Mouse (Mus musculus) midbrain, embryonic 15.5 days (tissue): ENCODE results near the gene Acss2. TPM values are rescaled to one million over a fixed set of nuclear protein-coding genes. Genes with fewer than 3 reads are reported as not detected.
"Not testable (repeated sequence)": the region's sequence is repeated elsewhere in the genome, so short reads cannot be mapped to it uniquely, and the experiment has no call there.

Experiments used
- ATAC-seq: fragments of 200-750 bp; cut with Nextera tagmentation; replicated peaks from 2 replicates; pipeline ENCODE4 v1.8.0; 2017; ENCODE audit warnings: moderate TSS enrichment
- H3K27ac ChIP-seq: fragments of 300-500 bp; sonication (generic); 2 replicates; pipeline ENCODE4 v1.5.1; 2015; ENCODE audit warnings: mild to moderate bottlenecking, inconsistent platforms
- H3K27me3 ChIP-seq: fragments of 300-500 bp; sonication (generic); replicated peaks from 2 replicates; pipeline ENCODE4 v1.6.1; 2015; ENCODE audit warnings: inconsistent platforms
- H3K36me3 ChIP-seq: fragments of 300-500 bp; sonication (generic); replicated peaks from 2 replicates; pipeline ENCODE4 v1.6.1; 2015; ENCODE audit warnings: inconsistent platforms
- H3K4me1 ChIP-seq: fragments of 300-500 bp; sonication (generic); 2 replicates; pipeline ENCODE4 v1.6.1; 2015; ENCODE audit warnings: inconsistent platforms
- H3K4me2 ChIP-seq: fragments of 300-500 bp; sonication (generic); 2 replicates; pipeline ENCODE4 v1.6.1; 2015; ENCODE audit warnings: inconsistent platforms, mild to moderate bottlenecking, moderate library complexity
- H3K4me3 ChIP-seq: fragments of 300-500 bp; sonication (generic); 2 replicates; pipeline ENCODE4 v1.5.1; 2015; ENCODE audit warnings: mild to moderate bottlenecking, inconsistent platforms
- H3K9ac ChIP-seq: fragments of 300-500 bp; sonication (generic); 2 replicates; pipeline ENCODE4 v1.6.1; 2015; ENCODE audit warnings: mild to moderate bottlenecking, inconsistent platforms
- H3K9me3 ChIP-seq: fragments of 300-500 bp; sonication (generic); 2 replicates; pipeline ENCODE4 v1.6.1; 2016; ENCODE audit warnings: inconsistent platforms
- WGBS: fragments of 180-500 bp; shearing (Covaris S2); methylation state at CpG from one replicate; pipeline ENCODE4 v1.1.7; 2015; ENCODE audit warnings: mixed read lengths; 5-methylcytosine and 5-hydroxymethylcytosine counted together
- polyA plus RNA-seq: library from polyadenylated mRNA; unstranded; fragments of >200 nt; fragmentation: Nextera tagmentation; extraction: Ambion mirVana; gene quantifications from 2 replicates; pipeline ENCODE4 v1.2.1, GENCODE M21; 2015

Gene Acss2
- polyA plus RNA-seq, 1 experiment from 2014 or later, result 28.0 TPM

- peak overlapping the region; percentile 58 for H3K4me3 ChIP-seq
- H3K27ac ChIP-seq, result peak overlapping the region; percentile 80; the same call in 1 of the 2 replicates
- peak overlapping the region; percentile 68 for H3K4me2 ChIP-seq
- H3K36me3 ChIP-seq, result no peaks in the 10 kb centered on the region
- WGBS, result 61% methylated on average over 5 of the region's 5 CpGs
- peak overlapping the region; percentile 79 for H3K9ac ChIP-seq
- H3K27me3 ChIP-seq, result no peaks in the 10 kb centered on the region
- H3K4me1 ChIP-seq, result peaks cover 37% of the 10 kb centered on the region
- ATAC-seq, result no peak
- H3K9me3 ChIP-seq, result no peaks in the 10 kb centered on the region
Observed at GRCm38 (mm10) chr2:155513543-155513942, 4.2 kb upstream of the Acss2 start.

GRCm38 (mm10) chr2:155514666-155515065 is 3.1 kb upstream of the Acss2 start:
- peak overlapping the region; percentile 68 for H3K4me2 ChIP-seq
- peak overlapping the region; percentile 80 for H3K27ac ChIP-seq
- ATAC-seq, result peak; percentile 45
- H3K27me3 ChIP-seq, result no peaks in the 10 kb centered on the region
- H3K36me3 ChIP-seq, result no peaks in the 10 kb centered on the region
- WGBS, result under 1% methylated on average over 23 of the region's 23 CpGs
- H3K4me3 ChIP-seq, result peak overlapping the region; percentile 58
- H3K9me3 ChIP-seq, result no peaks in the 10 kb centered on the region
- H3K9ac ChIP-seq, result peak overlapping the region; percentile 79
- peaks cover 43% of the 10 kb centered on the region for H3K4me1 ChIP-seq

DNA sequence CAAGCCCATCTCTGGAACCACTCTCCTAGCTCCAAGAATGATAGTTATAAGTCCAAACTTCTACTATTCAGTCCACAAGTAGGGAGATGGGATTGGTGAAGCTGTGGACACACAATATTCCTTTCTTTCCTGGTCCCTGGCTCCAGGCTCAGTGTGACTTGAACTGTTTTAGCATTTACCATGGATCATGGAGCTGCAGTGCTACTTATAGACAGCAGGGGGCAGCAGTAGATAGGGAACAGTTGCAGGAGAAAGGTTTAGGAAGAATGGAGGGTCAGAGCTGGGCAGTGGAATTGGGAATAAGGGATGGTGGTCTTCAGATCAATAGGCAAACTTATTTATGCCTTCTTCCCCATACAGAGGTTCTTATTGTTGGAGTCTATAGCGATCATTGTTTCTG is 1.8 kb upstream of the Acss2 start:
- no peak overlapping the region for H3K4me3 ChIP-seq
- H3K27ac ChIP-seq, result no peak overlapping the region
- H3K27me3 ChIP-seq, result no peaks in the 10 kb centered on the region
- no peak for ATAC-seq
- no peak overlapping the region for H3K4me2 ChIP-seq
- no peaks in the 10 kb centered on the region for H3K36me3 ChIP-seq
- no peak overlapping the region for H3K9ac ChIP-seq
- H3K9me3 ChIP-seq, result no peaks in the 10 kb centered on the region
- peaks cover 43% of the 10 kb centered on the region for H3K4me1 ChIP-seq
- 3% methylated on average over 1 of the region's 1 CpGs for WGBS

- H3K36me3 ChIP-seq, result no peaks in the 10 kb centered on the region
- peak overlapping the region; percentile 90 for H3K27ac ChIP-seq
- peak overlapping the region; percentile 64 for H3K9ac ChIP-seq
- no peak for ATAC-seq
- 24% methylated on average over 18 of the region's 18 CpGs for WGBS
- peaks cover 25% of the 10 kb centered on the region for H3K4me1 ChIP-seq
- H3K4me3 ChIP-seq, result peak overlapping the region; percentile 83
- H3K4me2 ChIP-seq, result peak overlapping the region; percentile 57
- no peaks in the 10 kb centered on the region for H3K9me3 ChIP-seq
- H3K27me3 ChIP-seq, result no peaks in the 10 kb centered on the region
Observed at GRCm38 (mm10) chr2:155518531-155519270, 953 bp downstream of the Acss2 start.

- H3K36me3 ChIP-seq, result no peaks in the 10 kb centered on the region
- 0 out of 2 replicates have a peak, but pooled peaks cover 4% of the 10 kb centered on the region for H3K4me1 ChIP-seq
- no peak overlapping the region for H3K4me2 ChIP-seq
- H3K4me3 ChIP-seq, result no peak overlapping the region
- H3K27me3 ChIP-seq, result no peaks in the 10 kb centered on the region
- H3K9ac ChIP-seq, result no peak overlapping the region
- H3K9me3 ChIP-seq, result no peaks in the 10 kb centered on the region
- no peak for ATAC-seq
- no peak overlapping the region for H3K27ac ChIP-seq
- WGBS, result 65% methylated on average over 5 of the region's 5 CpGs
Observed at GRCm38 (mm10) chr2:155523706-155524105, 6.0 kb downstream of the Acss2 start.

DNA sequence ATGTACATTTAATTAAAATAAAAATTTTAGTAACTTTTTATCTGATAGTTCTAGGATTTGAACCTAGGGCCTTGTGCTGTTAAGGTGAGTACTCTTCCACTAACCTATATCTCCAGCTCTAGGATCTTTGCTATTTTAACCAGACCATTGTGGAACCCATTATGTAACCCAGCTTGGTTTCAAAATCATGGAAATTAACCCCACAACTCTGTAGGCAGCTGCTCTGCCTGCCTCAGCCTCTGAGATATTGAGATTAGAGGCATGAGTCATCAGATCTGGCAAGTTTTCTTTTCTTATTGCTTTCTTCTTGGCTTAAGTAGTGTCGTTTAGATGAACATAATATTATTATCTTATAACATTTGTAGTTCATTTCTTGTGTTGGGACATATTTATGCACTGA is 6.6 kb downstream of the Acss2 start:
- Histone ChIP-seq H3K27me3 (no peaks in the 10 kb centered on the region), H3K27ac (no peak overlapping the region), H3K4me3 (no peak overlapping the region), H3K4me1 (no peaks in the 10 kb centered on the region), H3K36me3 (no peaks in the 10 kb centered on the region), H3K4me2 (no peak overlapping the region), H3K9me3 (no peaks in the 10 kb centered on the region), H3K9ac (no peak overlapping the region)
- no peak for ATAC-seq
- 68% methylated on average over 1 of the region's 1 CpGs for WGBS

- no peak for ATAC-seq
- Histone ChIP-seq H3K27ac (no peak overlapping the region), H3K36me3 (no peaks in the 10 kb centered on the region), H3K9ac (no peak overlapping the region), H3K27me3 (no peaks in the 10 kb centered on the region), H3K4me3 (no peak overlapping the region), H3K4me1 (no peaks in the 10 kb centered on the region), H3K9me3 (no peaks in the 10 kb centered on the region), H3K4me2 (no peak overlapping the region)
- WGBS, result 78% methylated on average over 5 of the region's 5 CpGs
Observed at GRCm38 (mm10) chr2:155527367-155527766, 9.6 kb downstream of the Acss2 start.

- no peaks in the 10 kb centered on the region for H3K36me3 ChIP-seq
- no peaks in the 10 kb centered on the region for H3K27me3 ChIP-seq
- H3K4me1 ChIP-seq, result no peaks in the 10 kb centered on the region
- H3K4me2 ChIP-seq, result no peak overlapping the region
- H3K9me3 ChIP-seq, result no peaks in the 10 kb centered on the region
- H3K27ac ChIP-seq, result no peak overlapping the region
- no peak overlapping the region for H3K9ac ChIP-seq
- H3K4me3 ChIP-seq, result no peak overlapping the region
- no peak for ATAC-seq
Observed at GRCm38 (mm10) chr2:155536292-155536691, 18.5 kb downstream of the Acss2 start.

DNA sequence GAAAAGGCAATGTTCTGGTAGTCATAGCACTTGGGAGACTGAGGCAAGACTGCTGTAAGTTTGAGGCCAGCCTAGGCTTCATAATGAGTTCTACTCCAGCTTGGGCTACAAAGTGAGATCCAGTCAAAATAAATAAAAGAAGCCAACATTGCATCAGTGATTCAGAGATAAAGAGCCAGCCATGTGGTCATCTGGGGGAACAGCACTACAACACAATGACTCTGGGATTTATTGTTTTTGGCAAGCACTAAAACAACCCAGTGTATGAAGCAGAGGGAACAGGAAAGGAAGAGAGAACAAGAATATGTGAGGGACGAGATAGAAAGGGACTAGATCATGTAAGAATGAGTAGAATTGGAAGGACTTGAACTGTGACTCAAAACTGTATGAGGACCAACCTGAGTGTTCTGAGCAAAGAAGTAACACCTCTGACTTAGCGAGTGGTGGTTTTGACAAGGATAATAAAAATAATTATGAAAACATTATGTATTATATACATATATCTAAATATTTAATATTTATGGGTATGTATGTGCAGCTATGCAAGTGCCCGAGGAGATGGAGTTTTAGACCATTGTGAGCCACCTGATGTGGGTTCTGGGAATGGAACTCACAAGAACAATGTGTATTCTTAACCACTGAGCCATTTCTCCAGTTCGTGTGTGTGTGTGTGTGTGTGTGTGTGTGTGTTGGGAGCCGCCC is 20.2 kb downstream of the Acss2 start:
- Histone ChIP-seq H3K9me3 (no peaks in the 10 kb centered on the region), H3K36me3 (no peaks in the 10 kb centered on the region), H3K4me1 (no peaks in the 10 kb centered on the region), H3K4me2 (no peak overlapping the region), H3K4me3 (no peak overlapping the region), H3K27ac (no peak overlapping the region), H3K27me3 (no peaks in the 10 kb centered on the region), H3K9ac (no peak overlapping the region)
- 85% methylated on average over 5 of the region's 5 CpGs for WGBS
- no peak for ATAC-seq

GRCm38 (mm10) chr2:155538463-155539057 is 20.8 kb downstream of the Acss2 start:
- H3K36me3 ChIP-seq, H3K4me1 ChIP-seq, ATAC-seq, H3K4me2 ChIP-seq, H3K9me3 ChIP-seq, H3K9ac ChIP-seq, H3K4me3 ChIP-seq, H3K27me3 ChIP-seq, H3K27ac ChIP-seq: not testable (repeated sequence)
- WGBS, result 84% methylated on average over 17 of the region's 19 CpGs

DNA sequence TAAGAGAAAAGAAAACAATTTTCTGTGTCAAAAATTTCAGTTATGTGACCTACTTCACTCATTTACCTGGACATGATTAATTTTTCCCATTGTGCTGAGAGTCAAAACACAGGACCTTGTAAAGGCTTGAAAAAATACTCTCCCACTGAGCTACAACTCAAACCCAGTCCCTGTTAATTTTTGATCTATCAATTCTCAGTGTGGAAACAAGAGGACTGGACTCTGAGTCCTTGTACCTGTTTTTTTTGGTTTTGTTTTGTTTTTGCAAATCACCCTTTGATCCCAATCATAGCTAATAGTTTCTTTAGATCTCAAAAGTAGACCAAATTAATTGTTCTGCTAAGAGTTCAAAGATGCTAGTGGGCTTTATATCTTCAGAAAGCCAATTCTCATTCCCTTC is 21.9 kb downstream of the Acss2 start:
- Histone ChIP-seq H3K9me3 (no peaks in the 10 kb centered on the region), H3K9ac (no peak overlapping the region)
- no peak for ATAC-seq

DNA sequence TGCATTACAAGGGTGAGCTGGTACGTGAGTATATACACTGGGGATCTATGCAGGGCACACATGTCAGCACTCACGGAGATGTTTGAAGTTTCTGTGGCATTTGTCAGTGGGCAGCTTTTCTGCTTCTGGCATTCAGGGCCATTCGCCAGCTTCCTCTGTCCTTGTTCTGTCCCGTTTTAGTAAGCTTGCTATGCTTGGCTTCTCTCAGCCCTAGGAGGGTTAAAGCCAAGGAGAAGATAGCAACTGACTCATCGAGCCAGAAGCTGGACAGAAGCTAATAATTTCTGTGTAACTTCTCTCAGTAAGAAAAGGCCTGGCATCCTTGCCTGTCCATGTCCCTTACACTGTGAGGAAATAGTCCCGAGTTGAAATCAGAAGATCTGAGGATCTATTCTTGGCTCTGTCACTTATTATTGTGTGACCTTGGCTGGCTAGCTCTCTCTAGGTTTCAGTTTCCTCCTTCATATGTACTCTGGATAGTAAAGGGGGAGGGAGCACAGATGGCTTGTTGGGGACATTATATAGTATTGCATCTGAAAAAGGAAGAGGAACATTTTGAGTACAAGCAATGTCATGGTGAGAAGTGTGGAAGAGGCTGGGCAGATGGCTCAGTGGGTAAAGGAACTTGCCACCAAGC is 23.2 kb downstream of the Acss2 start:
- Histone ChIP-seq H3K4me3 (no peak overlapping the region), H3K27ac (no peak overlapping the region), H3K9ac (no peak overlapping the region), H3K27me3 (no peaks in the 10 kb centered on the region), H3K4me2 (no peak overlapping the region), H3K9me3 (no peaks in the 10 kb centered on the region), H3K36me3 (no peaks in the 10 kb centered on the region), H3K4me1 (no peaks in the 10 kb centered on the region)
- ATAC-seq, result no peak
- WGBS, result 62% methylated on average over 6 of the region's 6 CpGs

More for the DNA sequence above, 21.9 kb downstream of the Acss2 start:
- H3K27ac ChIP-seq, result no peak overlapping the region
- H3K36me3 ChIP-seq, result no peaks in the 10 kb centered on the region
- H3K27me3 ChIP-seq, result no peaks in the 10 kb centered on the region
- no peak overlapping the region for H3K4me3 ChIP-seq
- H3K4me1 ChIP-seq, result no peaks in the 10 kb centered on the region
- H3K4me2 ChIP-seq, result no peak overlapping the region
